Mouse (Mus musculus) liver, adult 2 months (tissue): Measurements from ENCODE around the gene Fam168a.

ENCODE experiments used
- CTCF ChIP-seq: fragments of 200-500 bp; IDR thresholded peaks from 2 replicates; pipeline ENCODE4 v1.5.1; 2011; ENCODE audit warnings: low read depth, low read length, control low read depth
- POLR2A ChIP-seq: fragments of 200-500 bp; IDR thresholded peaks from 2 replicates; pipeline ENCODE4 v1.6.1; 2011; ENCODE audit warnings: low read length, control low read depth; ENCODE audit not compliant: insufficient read depth; ENCODE audit errors: extremely low read depth

DNA sequence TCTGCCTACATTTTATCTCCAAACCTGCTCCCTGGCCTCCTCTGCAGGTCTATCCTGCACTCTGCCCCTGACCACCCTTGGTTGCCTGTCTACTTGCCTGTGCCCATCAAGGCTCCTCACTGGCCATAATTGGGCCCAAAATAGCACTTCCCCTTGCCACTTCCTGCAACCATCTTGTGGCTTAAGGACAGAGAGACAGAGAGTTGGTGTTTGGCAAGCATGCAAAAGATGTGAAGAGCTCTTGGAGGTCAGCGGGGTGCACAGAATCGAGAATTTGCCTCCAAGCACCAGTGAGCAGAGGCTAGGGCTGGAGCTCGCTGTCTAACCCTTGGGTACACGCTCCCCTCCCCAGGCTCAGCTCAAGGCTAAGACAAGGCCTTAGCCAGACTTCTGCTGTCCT lies 162.1 kb downstream of the Fam168a start:
- TF ChIP-seq CTCF (no peak), POLR2A (no peak)
